Mouse (Mus musculus) mature B cell (primary cell): Measurements from ENCODE around the gene Cers6.

Experiments
- in situ Hi-C: fragments of 300-500 bp; cut with MboI; formaldehyde crosslinking; loops from 2 replicates; pipeline ENCODE4 v1.14.3; 2019

Gene Cers6

DNA sequence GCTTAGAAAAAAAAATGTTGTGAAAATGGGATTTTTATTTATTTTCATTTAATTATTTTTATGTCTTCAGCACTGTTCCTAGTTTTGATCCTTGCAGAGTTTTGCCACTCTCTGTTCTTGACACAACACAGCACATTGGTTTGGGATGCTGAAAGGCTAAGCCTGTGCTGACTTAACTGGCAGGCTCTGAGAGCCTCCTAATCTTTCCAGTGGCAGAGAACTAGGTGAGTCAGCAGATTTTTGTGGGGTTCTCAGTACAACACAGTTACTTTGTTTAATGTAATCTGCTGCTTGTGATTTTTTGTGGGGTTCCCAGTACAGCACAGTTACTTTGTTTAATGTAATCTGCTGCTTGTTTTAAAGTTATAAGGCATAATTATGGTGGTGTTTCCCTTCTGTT, 55.8 kb downstream of the Cers6 start:
- in situ Hi-C loops, result no loop called here

DNA sequence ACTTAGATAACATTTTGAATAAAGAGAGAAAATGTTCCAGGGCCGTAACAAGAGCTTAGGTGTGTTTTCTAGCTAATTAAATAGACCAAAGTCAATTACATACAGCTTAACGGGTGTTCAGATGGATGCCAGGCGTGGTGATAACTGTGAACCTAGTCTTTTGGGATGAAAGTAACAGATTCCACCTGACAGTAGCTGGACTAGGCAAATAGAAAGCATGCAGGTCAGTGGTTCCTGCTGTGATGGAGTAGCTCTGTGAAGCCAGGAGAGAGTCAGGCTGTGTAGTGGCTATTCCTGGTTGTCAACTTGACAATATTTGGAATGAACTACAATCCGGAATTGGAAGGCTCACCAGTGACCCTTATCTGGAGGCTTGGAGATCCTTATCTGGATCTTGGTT, 56.3 kb downstream of the Cers6 start:
- in situ Hi-C loops, result no loop called here

DNA sequence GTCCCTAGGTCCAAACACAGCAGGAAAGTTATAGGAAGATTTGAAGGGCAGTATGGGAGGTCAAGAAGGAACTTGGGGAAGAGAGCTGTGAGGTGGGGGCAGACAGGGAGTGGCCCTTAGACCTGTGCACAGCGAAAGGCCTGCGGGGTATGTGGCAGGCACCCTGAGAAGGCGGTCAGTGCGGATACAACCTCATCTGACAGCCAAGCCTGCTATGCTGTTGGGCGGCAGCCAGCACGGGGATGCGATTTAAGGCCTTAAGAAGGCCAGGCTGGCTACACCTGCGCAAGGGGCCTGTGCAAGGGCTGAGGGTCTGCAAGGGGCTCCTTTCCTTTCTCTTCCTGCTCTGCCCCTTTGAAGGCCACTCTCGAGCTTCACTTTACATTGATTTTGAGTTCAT, 63.1 kb downstream of the Cers6 start:
- in situ Hi-C loops, result no loop called here

DNA sequence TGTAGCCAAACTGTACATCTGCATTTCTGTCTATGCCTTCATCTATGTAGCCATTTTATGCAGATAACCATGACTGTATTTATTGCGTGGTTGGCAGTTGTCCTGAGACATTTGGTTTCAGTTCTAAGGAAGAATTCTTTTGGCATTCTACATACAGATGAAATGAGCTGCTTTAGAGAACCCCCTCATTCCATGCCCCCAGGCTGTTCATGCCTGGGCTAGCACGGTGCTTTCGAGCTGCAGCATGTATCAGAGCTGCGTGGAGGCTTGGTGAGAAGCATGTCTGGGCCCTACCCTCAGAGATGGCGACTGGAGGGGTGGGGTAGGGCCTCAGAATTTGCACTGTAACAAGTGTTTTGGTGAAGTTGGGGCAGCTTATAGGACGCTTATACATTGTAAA, 64.3 kb downstream of the Cers6 start:
- in situ Hi-C loops, result no loop called here

DNA sequence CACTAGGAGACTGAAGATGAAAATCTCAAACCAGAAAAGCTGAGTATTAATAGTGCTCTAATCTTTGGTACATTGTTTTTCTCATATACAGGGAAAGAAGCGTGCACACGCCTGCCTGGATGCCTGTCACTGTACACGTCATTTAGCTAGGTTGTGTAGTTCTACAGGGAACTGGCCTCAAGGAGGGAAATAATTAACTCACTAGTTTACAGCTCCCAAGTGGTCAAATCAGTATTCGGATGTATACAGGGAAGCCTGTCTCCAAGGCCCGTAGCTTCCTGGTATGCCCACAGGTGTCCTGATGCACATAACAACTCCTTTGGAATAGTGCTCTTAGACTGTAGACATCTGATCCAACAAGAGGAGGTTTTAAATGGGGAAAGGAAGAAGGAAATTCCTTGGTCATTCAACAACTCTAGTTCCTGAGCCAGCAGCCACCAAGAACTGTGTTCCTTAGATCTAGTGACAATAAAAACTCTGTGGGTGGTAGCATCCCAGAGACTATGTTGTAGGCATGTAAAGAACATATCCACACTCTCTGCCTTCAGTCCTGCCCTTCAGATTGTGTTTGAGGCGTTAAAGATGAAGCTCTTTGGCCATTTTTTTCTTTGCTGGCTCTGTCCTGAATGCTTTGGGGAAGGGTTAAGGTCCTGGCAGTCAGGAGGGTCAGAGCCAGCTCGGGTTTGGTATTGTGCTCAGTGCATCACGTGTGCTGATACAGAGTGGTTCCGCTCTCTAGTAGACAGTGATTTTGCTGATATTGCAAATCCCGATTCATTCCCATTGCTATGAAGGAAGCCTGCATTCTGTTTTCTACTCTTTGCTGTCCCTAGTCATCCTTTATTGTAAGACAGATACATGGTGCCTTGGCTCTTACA, 65.9 kb downstream of the Cers6 start:
- in situ Hi-C loops, result no loop called here

DNA sequence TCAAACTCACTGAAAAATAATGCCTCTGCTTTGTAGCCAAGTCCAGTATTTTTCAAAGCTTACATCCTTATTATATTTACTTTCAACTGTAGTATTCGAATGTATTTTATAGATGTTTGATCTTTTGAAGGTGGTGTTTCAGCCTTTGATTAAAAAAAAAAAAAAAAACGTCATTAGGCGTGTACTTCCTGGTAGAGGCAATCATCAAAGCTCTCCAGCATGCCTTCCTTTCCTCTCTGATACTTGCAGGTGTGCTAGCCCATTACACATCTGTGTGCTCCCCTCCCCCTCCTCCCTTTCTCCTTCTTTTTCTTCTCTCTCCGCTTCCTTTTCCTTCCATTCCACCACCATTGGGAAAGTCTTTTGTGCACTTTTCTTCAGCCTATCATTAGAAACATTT, 71.0 kb downstream of the Cers6 start:
- in situ Hi-C loops, result no loop called here

DNA sequence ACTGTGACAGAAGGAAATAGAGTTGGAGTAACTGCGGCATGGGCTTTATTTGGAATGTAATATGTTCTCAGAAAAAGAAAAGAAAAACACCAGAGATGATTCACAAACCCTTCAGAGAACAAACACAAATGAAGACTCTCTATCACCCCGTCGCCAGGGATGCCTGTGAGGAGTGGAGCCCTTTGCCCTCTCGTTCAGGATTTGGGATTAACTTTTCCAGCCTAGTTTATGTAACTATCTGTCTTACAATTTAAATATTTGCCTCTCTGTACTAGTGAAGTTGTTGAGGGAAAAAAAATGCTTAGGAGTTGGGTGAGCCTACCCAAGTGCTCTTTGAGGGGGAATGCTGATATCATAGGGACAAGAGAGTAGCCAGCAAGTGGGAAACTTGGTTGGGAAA, 71.4 kb downstream of the Cers6 start:
- in situ Hi-C loops, result no loop called here

DNA sequence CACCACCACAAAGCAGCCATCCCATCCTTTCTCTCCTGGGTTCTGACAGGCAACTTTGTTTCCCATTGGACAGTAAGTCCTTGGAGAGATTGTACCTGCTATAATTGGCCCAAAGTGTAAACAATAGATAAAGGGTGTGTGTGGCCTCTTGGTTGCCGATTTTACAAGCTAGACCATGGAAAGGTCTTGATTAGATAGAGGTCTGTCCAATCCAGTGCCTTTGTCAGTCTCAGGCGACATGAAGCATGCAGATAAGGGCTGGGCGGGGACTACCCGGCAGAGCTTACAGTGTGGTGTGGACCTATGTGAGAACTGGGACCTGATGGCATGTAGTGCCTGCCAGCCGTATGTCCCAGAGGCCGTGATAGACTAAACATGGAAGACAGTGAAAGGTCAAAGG, 73.4 kb downstream of the Cers6 start:
- in situ Hi-C loops, result no loop called here

DNA sequence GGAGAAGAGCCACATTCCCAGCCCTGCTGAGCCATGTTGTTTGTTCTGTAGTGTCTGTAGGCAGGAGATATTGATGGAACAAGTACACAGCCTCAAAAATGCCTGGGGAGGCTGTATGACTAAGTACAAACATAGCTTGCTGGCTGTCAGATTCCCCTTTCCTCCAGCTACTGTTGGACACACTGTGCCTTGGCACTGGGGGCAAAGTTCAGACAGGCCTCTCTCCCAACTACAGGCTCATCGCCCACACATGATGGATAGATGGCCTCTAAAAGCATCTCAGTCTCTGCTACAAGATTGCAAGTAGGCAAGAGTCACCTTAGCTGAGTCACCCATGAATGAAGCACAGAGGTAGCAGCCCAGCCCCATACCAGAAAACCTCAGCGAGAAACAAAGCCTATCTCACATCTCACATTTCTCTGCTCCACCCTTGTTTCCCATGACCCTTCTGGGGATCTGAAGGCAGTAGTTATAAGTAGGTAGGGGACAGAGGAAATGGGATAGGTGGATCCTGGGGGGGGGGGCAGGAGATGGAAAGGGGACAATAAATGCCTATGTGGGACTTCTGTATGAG, 74.6 kb downstream of the Cers6 start:
- in situ Hi-C loops, result no loop called here

DNA sequence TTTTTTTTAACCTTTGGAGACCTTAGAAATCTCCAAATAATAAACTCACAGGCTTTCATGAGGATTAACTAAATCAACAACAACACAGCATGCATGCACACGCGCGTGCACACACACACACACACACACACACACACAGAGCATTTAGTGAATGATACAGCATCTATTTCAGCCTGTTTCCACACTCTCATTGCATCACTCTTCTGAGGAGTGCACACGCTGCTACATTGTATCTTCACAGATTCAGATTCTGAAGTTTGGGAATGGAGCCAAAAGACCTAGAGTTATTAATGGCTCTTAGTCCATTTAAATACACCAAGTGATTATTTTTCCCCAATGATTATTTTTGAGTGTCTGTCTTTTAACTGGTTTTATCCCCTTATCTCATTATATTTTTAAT, 75.5 kb downstream of the Cers6 start:
- in situ Hi-C loops, result no loop called here

DNA sequence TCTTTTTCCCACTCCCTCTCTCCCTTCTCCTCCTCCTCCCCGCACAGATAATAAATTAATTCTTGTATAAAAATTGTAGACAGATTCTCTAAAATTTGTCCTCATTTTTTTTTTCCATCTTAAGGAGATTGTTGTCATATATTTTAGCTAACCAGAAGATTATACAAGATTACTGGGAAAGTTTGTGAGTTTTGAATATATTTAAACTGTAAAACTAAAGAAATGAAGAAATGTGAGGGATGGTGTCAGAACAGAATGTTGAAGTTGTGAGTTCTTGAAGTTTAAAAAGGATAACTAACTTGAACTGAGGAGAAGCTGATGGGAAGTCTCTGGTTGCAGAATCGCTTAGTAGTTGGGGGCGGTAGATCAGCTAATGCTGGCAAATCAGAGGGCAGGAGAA, 76.6 kb downstream of the Cers6 start:
- in situ Hi-C loops, result no loop called here

DNA sequence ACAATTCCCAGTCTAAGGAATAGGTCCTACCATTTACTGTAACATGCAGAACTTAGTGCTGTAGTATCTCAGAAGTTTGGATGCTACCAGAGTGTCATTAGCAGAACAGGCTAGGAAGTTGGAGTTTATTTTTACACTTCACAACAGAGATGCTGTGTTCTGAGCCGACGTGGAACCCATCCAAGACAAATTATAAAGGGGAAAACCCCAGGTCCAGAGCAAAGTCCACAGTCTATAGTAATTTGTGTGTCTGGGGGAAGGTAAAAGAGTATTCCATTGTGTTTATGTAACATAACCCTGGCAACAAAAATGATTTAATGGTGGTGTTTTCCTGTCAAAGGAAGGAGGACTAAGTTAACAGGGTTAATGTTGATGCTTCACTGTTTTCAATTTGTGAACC, 83.7 kb downstream of the Cers6 start:
- in situ Hi-C loops, result no loop called here

DNA sequence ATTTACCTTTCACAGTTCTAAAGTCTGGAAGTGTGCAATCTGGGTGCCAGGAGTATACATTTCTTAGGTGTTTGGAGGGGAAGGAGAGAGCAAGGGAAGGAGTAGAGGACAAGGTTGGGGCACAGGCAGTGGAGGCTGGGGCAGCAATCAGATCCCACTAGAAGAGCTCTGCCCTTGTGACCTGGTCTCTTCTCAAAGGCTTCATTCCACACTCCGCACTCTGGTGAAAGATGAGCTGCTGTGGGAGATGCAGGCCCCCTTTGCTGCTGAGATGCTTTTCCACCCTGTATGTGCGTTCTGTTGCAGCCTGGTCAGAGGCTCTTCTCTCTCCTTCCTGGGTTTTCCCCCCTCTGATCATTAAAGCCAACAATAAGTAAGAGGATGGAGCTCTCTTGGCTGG, 84.7 kb downstream of the Cers6 start:
- in situ Hi-C loops, result no loop called here

DNA sequence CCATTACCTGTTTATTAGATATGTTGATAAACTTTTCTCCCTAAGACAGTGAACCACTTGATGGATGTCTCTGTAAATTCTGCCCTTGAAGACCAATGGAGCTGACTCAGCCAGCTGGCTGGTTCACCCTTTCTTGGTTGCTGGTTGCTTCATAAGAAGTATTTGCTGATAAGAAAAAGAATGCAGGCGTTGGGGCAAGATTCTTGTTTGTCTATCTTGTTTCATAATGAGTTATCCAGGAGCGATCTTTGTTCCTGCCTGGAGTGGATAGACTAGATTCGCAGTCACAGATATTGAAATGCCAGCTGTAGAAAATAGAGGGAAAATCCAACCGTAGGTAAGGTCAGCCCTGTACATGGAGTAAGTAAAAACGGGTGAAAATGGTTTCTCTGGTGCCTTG, 85.6 kb downstream of the Cers6 start:
- in situ Hi-C loops, result no loop called here

DNA sequence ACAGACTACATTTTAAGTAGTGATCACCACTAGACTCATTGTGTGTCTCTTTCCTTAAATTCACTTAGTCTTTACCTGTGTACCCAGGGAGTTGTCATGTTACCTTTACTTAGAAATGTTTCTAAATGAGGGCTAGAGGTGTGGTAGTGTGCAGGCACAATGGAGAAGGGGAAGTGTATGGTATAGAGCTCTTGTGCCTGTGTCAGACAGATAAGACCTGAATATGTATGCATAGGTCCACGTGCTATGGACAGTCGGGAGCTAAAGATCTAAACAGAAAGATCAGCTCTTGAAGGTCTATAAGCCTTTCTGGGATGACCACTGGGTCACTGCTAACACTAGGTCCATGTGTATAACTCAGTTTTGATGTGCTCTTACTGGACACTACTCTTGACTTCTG, 87.9 kb downstream of the Cers6 start:
- in situ Hi-C loops, result no loop called here

DNA sequence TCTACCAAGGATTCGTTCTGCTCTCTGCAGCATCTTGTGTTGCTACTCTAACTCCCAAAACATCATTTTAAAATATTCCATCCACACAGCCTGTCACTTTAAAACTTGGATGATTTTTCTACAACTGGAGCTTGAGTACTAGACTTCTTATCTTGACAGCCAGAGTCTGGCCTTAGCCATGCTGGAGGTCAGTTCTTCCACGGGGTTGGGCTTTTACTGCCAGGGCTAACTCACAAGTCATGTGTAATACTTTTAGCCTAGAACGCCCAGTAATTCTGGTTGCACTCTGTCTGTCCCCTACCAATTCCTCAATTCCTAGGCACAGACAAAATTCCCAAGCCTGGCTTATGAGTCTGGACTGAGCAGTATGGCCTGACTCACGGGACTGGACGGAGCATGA, 88.5 kb downstream of the Cers6 start:
- in situ Hi-C loops, result no loop called here

DNA sequence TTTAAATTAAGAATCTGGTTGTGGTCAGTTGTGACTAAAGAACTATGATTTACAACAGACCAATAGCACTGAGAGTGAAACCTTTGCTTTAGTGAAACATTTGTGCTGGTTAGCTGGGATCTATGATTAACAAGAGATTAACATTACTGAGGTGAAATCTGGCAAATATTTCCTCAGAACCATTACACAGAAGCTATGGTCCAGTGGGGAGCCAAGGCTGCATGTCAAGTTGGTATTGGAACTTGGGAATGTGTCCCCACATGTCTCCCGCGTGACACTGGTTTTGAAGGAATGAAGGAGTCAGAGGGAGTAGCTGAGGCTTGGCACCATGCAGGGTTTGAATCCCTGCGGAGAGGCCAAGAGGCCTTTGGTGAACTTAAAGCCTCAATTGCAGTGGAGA, 90.5 kb downstream of the Cers6 start:
- in situ Hi-C loops, result no loop called here

DNA sequence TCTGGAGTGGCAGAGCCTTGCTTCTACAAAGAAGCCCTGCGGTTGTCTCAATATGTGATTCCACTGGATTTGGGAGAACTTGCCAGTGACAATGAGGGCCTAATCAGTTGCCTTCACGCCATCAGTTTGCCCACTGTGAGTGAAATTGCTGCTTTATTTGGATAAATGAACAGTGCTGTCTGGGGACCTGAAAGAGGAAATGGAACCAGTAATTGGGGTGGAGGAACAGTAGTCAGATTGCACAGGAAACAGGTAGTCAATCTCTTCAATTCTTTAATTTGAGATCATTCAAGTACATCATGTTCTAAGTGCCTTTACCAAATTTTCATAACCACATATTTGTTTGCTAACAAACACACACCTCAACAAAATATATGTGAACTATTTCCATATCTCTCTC, 92.4 kb downstream of the Cers6 start:
- in situ Hi-C loops, result no loop called here

DNA sequence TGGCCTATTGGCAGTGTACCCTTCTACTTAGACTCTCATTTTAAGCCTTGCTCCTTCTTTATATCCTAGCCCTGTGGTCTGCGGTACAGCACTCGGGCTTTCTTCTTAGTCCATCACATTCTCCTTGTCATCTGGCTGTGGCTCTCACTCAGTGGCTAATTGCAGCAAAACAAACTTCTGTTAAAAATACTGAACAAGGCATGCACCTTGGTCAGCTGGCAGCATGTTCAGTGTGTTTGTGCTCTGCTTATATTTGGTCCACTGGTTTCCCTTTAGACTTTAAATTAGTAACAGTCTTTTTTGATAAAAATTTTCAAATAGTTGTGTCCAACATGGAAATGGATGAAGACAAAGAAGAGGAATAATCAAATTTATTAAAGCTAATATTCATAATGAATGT, 94.3 kb downstream of the Cers6 start:
- in situ Hi-C loops, result no loop called here

DNA sequence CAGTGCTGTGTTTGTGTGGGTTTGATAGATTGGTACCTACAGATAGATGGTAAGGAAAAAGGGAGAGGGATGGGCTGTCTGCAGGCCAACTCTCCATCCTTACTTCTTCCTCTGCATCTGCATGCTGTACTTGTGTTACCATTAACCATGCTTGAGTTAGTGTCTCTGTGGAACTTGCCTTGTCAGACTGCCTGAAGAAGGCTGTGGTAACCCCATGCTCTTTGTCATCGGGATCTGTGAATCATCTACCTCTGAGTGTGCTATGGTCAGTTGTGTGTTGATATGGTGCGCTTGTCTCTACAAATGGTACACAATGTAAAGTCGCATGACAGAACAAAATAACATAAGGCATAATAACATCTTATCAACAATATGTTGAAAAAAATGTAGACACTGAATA, 94.9 kb downstream of the Cers6 start:
- in situ Hi-C loops, result no loop called here

DNA sequence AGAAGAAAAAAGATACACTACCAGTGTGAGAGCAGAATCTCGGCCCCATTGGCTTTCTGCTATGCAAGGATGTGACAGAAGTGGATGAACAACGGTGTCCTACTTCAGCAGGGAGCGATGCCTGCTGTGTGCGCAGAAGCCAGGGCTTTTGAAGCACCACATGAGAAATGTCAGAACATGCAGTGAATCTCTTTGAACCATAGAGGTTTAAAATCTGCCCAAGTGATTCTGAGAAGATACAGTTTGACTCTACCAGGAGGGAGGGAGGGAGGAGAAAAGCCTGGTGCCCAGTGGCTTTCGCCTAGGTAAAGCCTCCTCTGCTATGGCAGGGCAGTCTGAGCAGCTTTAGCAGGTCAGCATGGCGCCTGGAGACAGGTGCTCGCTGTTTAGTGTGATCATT, 96.6 kb downstream of the Cers6 start:
- in situ Hi-C loops, result no loop called here

DNA sequence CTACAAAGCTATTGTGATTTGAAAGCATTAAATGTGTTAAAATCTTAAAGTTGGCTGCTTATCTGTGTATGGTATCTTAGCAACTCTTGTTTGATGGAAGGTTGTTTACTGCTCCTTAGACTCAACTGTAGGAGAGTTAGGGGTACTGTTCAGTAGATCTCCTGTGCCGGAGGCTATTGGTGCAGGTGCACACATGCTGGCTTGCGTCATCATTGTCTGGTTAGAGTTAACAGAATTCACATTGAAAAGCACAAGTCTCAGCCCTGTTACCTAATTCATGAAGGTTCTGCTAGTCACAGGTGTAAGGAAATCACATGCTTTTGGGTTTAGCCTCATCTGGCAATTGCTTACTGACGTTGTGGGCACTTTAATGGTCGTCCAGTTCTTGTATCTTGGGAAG, 98.3 kb downstream of the Cers6 start:
- in situ Hi-C loops, result no loop called here

DNA sequence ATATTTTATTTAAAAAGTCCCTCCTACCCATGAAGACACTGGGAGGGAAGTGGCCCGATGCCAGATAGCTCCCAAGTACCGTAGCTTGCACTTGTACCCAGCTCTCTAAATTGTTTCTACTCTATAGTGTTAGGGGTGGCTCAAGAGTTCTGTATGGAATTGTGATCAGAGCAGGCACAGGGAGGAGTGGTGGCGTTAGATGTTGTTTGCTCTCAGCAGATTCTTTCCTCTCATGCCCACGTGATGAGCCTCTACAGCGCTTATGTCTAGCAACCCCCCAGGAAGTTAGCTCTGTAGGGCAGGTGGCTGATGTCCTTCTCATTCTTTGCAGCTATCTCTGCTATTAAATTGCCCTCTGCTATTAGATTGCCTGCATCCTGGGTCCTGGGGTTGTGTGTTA, 98.8 kb downstream of the Cers6 start:
- in situ Hi-C loops, result no loop called here

DNA sequence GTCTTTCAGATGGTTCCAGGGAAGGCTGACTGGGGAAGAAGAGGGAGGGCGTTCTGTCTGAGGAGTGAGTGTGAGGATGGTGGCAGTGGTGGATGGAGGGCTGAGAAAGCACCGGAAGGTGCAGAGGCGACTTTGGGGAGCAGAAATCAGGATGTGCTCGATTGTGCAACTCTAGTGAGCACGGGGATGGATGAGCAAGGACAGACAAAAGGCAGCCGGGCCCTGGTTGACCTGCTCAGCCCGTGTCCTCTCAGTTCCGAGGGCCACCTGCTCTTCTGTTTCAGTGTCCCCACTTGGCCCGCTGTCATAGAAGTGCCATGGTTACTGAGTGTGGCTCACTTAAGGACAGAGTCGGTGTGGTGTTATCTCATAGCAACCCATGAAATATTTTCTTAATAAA, 99.4 kb downstream of the Cers6 start:
- in situ Hi-C loops, result no loop called here
